Comparison of ENCODE assay signal across 3 mouse cellular contexts in genomic region chrX:146011981-146012380, GRCm38 (mm10).
DNase-seq lines count a peak whose midpoint lies in the region.

No protein-coding gene starts in this region.

- peak; percentile 67 for DNase-seq in ES-CJ7 (ENCODE audit: low read depth, low spot score)
- peak; percentile 53 for DNase-seq in R1 (ENCODE audit: low read depth, low spot score)
- DNase-seq in ZHBTc4 (ENCODE audit: low read depth, low spot score) = peak; percentile 54
